Mouse (Mus musculus): ENCODE measurements at regions not wholly inside any gene's neighbourhood (a gene's known extent, or its start where the extent isn't known, plus 50 kb on each side); places are given as distances from the start of the nearest gene placed in this dataset.

DNA sequence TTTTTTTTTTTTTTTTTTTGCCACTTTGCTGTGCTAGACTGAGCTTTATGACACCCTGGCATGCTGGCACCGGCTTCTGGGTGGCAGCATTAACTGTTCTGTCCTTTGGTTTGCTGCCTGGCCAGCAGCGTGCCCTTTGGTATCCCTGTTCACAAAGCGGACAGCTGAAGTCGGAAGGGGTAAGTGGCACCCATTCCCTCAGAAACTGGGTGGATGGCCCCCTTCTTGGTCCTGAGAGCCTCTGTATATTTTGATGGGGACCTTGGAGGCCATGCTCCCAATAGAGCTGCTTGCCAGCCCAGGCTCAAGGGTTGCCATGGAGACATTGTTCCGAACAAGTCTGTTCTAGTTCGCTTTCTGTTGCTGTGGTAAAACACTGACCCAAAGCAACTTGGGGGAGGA lies 143.9 kb upstream of the Tle3 start:
- no peak for DNase-seq

DNA sequence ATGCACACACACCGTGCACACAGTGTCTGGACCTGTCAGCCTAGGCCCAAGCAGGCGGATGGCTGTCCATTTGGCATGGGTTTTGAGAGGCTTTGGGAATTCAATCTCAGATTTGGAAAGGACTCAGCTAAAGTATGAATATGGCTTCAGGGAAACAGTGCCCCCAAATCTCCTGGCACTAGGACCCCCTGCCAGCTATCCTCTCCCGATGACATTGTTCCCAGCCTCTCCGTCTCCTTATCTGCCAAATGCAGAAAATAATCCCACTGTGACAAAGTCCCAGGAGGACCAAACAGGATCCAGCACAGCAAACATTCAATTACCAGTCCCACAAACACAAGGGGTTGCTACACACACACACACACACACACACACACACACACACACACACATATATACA lies 141.9 kb upstream of the Tle3 start:
- DNase-seq: no peak

DNA sequence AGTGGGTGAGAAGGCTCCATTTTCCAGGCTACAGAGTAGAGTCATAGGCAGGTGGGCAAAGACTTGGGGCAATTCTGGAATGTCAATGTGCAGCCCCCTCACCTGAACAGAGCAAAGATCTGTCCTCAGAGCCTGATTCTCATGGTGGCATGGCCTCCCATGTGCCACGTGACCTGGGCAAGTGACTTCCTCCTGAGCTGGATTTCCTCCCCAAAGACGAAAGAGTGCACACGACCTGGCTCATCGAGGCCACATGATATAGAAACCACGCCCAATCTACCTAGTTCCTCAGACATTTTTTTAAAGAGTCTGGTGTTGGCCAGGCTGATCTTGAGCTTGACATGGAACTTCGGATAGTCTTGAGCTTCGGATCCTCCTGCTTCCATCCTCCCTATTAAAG lies 139.5 kb upstream of the Tle3 start:
- no peak for DNase-seq

DNA sequence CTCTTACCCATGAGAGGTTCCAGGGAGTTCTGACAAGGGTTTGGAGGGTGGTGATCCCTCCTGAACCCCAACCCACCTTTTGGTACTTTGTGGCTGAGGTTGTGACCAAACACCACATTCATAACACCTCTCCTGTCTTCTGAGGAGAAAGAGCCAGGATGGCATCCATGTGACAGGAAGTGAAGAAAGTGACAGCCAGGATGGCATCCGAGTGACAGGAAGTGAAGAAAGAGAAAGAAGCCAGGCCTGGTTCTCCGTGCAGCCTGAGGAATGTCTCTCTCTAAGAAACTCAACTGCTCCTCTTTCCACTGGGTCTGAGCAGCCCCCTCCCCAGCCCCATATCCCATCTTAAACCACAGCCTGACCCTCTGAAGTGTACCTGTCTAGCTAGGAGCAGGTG lies 138.9 kb upstream of the Tle3 start:
- DNase-seq: no peak

DNA sequence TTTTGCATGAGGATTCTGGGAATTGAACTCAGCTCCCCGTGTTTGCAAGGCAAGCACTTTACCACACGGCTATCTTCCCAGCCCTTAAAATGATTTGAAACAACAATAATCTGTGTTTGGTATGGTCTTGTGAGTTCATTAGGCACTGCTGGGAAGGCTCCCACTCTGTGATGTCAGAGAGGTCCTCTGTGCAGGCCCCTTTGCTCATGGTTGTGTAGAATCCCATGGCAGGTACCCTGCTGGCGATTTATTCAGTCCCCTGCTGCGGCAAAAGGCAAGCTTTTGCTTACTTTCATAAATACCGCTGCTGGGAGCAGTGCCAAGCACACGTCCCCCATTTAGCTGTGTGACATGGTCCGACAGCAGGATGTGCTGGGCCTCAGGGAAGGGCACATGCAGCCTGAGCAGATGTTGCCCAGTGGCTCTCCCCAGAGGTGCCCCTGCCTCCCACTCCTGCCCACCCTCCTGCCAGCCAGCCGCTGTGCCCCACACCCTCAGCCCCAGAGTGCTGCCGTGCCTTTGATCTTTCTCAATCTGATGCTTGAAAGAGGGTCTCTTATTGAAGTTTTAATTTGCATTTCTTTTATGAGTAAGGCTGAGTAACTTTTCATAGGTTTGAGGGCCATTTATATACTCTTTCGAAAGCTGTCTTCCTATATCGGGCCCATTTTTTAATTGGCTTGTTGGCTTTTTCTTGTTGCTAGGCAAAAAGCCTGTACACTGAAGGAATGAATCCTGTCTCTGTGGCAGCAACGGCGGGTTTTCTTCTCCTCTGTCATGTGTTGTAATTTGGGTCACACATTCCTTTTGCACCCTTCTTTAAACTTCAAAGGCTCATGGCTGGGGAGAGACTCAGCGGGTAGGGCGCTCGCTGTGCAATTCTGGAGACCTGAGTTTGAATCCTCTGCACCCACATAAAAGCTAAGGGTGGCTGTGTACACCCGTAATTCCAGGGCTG lies 136.2 kb upstream of the Tle3 start:
- peak; percentile 71 for DNase-seq

DNA sequence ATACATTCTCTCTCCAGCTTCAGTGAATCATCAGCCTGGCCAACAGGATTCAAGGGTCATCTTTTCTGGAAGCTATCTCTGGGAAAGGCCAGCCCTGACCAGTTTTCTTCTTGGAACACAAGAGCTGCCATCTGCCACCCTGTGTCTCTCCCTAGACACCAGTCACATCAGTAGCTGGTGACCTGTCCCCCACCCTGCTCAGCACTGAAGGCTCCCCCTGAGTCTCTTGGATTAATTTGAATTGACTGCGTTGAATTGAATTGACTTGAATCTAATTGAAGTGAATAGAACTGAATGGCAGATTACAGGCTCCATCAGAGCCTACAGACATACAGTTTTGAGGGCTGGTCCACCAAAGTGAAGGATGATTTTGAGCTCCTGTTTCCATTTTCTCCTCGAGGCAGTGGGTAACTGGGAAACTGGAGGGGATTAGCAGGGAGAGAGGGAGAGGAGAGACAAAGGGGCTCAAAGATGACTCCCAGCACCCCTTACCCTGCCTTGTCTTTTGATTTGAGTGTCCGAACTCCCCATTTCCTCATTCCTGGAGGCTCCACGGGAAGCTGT lies 133.4 kb upstream of the Tle3 start:
- peak; percentile 41 for DNase-seq

DNA sequence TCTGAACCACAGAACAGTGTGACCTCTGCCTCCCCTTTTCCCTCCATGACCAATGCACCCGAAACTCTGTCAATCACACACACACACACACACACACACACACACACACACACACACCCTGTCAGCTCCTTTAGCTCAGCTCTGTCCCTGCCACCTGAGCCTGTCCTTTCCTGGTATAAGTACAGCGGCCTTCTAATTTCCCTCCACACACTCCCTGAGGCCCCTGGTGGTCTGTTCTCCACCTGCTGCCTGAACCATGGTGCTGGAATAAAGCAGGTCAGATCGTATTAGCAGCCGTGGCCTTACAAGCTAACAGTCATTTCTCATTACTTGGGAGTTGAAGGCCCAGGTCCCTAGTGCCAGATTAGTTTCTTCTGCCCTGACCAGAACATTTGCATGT lies 132.8 kb upstream of the Tle3 start:
- peak; percentile 57 for DNase-seq

DNA sequence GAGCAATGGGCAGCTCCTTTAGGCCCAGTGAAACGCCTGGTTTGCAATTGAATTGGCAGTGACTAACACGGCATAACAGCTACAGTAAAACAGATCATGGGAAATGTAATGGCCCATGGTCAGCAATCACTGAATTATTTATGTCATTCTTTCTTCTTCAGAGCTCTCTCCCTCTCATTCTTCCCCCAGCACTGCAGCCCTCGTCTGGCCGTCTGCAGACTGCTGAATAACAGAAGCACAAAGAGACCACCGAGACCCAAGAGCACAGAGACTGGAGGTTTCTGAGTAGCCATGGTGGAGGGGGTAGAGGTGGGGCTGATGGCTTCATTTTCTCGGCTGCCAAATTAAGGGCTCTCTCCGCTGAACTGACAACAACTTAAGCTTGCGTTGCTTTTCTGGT lies 130.7 kb upstream of the Tle3 start:
- DNase-seq: no peak

DNA sequence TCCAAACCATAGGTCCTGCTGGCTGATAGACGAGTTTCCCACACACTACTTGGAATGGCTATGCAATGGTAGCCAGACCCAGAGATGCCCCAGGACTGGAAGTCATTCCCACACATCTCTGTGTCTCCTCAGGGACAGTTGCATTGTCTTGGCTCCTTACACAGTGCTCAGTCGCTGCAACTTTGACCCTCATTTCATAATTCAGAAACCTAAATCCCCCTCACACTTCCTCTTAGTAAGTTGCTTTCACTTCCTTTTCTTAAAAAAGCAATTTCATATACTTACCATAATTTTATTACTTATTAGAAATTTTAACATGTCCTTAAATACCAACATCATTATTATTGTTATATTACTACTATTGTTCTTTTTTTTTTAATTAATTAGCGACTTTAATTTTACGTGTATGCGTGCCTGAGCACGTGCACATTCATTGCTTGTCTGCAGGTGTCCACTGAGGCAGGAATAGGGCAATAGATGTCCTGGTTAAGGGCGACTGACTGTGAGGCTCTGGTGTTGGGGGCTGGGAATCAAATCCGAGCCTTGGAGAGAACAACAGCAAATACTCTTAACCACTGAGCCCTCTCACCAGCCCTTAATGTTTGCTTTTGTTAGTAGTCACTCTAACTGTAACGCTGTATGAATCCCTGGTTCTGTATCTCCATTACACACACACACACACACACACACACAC lies 129.9 kb upstream of the Tle3 start:
- no peak for DNase-seq

DNA sequence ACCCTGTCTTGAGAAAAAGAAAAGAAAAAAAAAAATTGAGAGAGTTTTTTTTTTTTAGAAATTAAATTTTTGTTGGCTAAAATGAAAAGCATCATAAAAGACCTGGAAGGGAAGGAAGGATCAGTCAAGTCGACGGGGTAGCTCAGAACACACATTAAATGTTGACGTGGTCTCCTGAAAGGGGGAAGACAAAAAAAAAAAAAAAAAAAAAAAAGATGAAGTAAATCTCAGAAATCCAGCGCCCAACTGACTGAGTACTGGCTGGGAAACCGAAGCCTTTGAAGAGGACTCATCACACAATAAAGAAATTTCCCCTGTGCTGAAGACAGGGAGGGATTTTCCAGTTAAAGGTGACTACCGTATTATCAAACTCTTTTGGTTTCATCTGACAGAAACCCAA lies 128.9 kb upstream of the Tle3 start:
- no peak for DNase-seq

DNA sequence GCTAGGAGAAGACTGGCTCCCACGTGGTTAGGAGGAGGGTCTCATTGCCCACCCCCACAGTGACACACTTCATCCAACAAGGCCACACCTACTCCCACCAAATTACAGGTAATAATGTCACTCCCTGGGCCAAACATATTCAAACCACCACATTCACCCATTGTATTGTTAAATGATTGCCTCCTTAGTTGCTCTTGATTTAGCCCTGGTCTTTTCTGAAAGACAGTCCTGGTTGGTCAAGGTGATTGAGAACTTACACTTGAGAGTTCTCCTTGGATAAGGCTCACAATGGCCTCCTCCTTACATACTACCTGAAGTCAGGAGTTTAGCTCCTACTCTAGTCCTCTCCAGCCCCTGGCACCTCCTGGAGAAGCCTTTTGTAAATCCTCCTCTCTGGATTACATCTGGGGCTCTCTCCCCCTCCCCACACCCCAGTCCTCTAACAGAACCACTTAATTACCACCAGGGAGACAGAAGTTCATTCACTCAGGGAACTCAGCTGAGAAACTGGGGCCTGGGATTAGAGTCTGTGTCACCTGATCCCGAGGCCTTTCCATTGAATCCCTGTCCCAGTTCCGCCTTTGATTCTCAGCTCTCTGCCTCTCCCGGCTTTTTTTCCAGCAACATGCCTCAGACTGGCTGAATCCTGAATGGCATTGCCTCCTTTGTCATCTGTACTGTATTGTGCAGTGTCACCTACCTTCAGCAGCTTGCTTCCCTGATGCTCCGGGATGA lies 122.3 kb upstream of the Tle3 start:
- DNase-seq: peak; percentile 74

DNA sequence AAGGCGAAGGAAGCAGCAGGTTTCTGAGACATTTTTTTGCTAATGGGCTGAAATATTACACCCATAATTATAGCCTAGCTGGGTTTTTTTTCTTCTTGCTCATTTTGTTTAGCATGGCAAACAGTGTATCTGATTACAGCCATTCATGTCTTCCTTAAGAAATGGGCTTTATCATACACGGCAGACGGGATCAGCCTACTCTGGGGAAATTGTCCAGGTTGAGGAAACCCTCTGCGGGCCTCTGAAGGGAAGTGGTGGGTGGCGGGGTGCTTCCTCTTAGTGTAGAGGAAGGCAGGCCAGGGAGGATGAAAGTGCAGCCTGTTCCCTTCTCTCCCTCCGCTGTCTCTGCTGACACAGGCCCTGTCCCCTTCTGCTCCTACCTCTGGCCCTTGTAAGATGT lies 120.6 kb upstream of the Tle3 start:
- no peak for DNase-seq

DNA sequence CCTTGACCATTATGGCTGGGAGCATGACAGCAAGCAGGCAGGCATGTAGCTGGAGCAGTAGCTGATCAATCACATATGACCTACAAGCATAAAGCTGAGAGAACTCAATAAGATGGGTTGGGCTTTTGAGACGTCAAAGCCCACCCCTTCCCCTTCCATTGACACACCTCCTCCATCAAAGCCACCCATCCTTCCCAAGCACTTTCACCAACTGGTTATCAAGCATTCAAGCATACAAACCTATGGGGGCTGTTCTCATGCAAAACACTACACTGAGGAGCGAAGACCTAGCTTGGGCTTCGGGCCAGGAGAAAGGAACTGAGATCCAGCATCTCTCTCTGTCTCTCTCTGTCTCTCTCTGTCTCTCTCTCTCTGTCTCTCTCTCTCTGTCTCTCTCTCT lies 118.4 kb upstream of the Tle3 start:
- DNase-seq: no peak

DNA sequence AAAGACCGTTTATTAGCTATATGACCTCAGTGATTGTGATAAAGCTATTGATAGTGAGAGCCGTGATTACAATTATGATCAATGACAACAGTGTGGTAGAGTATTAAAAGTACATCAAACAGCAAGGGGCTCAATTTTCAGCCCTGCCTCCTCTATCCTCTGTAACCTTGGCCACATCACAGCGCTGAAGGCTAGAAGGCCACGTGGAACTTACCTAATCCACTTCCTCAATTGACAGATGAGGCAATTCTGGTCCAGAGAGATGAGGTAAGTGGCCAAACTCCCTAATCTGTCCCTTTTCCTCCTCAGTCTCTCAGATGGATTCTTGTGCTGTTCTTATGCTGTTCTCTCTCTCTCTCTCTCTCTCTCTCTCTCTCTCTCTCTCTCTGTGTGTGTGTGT lies 114.7 kb upstream of the Tle3 start:
- DNase-seq: no peak

DNA sequence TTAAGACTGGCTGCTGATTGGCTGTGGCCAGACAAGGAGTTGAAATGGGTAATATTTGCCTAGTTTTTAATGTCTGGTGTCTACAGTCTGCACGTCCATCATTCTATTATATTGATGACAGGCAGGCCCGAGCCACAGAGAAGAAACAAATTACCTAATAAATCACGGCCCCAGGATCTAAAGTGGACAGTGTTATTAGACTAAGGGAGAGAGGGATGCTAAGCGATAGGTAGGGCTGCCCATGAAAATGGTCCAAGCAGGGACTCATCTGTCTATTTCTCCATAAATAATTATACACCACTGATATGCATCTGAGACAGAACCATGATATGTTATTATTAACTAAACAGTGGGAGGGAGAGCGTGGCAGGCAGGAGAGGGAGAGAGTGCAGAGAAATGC lies 114.1 kb upstream of the Tle3 start:
- DNase-seq: no peak

DNA sequence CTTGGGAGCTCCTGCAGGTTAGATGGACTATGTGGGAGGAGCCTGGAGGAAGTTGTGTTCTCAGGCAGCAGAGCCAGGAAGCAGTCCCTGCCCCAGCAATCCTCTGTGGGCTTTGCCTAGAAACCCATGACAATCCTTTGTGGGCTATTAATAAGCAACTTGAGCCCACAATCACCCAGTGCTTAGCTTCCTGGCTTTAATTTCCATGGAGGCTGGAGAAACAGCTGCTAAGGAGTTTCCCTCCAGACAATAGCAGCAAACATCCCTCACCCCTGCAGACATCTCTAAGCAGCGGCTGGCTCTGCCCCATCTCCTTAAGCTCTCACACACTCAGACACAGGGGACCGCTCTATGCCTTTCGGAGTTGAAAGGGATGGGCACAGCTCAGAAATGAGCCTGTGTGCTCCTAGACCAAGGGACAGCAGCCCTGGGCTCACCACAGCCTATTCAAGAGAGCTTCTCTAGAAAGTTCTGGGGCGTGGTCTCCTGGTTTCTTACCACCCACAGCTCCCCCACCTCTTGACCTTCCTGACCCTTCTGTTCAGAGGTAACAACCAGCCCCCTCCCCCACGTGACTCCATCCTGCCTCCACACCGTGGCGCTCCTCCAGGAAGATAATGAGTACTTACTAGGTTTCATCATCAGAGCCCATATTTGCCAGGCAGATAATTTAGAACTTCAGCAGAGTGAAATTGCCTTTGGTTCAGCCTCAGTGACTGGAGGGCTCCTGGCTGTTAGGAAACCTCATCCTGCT lies 112.6 kb upstream of the Tle3 start:
- DNase-seq: peak; percentile 49

DNA sequence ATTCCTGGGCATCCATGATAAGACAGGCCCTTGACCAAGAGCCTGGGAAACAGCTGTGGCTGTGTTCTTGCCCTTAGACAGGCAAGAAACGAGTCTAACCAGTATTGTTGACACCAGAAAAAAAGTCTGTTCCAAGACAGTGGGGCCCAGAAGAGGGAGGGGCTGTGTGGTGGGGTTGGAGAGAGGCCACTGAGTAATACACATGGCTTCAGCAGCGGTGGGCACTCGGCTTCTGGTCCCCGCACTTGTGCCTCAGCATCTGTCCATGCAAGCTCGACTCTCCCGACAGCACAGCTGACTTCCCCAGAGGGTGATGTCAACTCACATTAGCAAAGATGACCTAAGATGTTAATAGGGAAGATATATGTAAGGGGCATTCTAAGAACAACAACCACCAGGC lies 110.9 kb upstream of the Tle3 start:
- peak; percentile 60 for DNase-seq

DNA sequence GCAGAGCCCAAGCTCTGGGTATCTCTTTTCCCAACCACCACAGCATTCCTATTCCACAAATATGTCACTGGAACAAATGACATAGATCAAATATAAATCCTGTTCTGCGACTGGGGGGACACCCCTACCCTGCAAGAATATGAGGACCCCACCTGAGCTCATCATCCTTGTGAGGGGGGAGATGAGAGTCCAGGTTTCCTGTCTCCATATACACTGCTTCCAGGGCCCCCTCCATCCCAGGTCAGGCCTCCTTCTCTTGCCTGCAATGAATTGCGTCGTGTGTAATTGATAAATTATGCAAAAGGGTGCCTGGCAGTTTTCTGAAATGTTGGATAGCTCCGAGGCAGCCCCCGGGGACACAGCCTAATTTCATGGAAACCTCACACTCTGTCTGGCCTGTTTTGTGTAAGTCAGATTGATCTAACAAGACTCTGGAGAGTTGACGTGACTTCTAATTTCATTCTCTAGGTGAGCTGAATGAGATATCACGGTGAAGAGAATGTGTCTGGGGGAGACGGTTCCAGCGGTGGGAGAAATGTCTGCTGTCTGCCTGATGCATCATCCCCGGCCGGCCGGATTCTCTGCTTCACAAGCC lies 110.3 kb upstream of the Tle3 start:
- DNase-seq: peak; percentile 63

DNA sequence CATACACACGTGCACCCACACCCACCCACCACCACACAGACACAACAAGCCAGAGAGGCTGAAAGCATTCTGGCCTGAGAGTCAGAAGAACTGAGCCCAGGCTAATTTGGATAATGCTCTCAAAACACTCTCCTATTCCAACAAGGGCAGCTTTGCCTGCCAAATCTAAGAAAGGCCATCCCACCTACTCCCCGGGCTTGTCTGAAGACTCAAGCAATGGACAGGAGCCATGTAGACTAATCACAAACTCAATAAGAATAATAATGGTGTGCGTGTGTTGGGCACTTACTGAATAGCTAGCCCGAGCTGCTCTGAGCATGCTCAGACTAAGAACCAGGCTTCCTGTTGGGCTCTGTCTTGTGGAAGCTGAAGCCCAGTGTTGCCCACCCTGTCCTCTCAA lies 108.8 kb upstream of the Tle3 start:
- no peak for DNase-seq

DNA sequence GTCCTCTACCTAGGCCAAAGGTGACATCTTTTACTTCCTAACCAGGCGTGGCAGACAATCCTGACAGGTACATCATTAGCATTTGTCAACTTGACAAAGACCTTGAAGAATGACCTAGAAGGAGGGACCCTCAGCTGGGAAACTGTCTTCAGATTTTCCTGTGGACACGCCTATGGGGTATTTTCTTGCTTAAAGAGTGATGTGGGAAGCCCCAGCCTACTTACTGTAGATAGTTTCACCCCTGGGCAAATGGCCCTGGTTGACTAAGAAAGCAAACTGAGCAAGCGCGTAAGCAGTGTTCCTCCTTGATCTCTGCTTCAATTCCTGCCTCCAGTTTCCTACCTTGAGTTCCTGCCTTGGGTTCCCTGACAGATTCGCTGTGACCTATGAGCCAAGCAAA lies 106.7 kb upstream of the Tle3 start:
- no peak for DNase-seq

DNA sequence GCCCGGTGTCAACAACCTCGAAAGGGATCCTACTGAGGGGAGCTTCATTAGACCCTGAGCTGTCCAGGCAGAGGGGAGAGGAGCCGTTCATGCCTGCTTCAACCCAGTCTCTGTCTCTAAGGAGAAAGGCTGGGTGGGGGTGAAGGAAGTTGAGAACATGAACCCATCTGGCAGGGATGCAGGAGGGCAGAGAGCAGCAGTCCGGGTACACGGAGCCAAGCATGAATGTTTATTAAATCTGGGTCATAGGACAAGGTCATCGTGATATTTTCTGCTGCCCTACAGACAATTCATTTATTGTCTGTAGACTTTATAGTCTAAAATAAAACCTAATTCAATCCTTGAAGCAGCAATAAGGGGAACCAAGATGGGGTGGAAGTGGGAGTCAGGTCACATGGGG lies 105.2 kb upstream of the Tle3 start:
- DNase-seq: no peak

DNA sequence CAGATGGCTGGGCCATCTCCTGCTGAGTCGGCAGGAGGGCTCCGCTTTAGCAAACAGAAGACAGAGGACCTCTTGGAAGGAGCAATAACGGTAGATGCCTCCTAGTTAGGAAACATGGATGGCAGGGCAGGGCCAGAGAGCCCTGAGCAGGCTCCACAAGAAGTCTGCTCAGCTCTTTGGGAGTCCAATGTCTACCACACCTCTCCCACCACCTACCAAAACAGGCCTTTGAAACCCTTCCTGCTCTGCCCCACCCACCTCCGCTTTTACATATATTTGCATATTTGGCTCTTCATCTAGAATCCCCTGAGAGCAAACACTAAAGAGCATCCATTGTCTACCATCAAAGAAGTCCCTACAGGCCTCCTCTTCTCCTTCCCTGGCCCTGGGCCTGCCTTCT lies 104.6 kb upstream of the Tle3 start:
- no peak for DNase-seq
